Mouse (Mus musculus) ES-E14 (cell line): ENCODE measurements at regions not wholly inside any gene's neighbourhood (a gene's known extent, or its start where the extent isn't known, plus 50 kb on each side); places are given as distances from the start of the nearest gene placed in this dataset.

Experiments
- DNase-seq: peaks from one replicate; pipeline ENCODE4 v3.0.0-alpha.2; 2013; ENCODE audit warnings: low read depth, low spot score
- H3K27ac ChIP-seq: 2 replicates; pipeline ENCODE4 v1.5.1; 2012; ENCODE audit warnings: low read depth, mild to moderate bottlenecking, low read length, moderate library complexity, mixed read lengths; ENCODE audit not compliant: poor library complexity, insufficient read depth, severe bottlenecking
- H3K36me3 ChIP-seq: 2 replicates; pipeline ENCODE4 v1.6.1; 2012; ENCODE audit warnings: mild to moderate bottlenecking, low read length, moderate library complexity, mixed read lengths; ENCODE audit not compliant: control insufficient read depth, poor library complexity, insufficient read depth, severe bottlenecking
- H3K4me1 ChIP-seq, 2 experiments: fragments of 150-350 bp in 1 of 2; sonication (generic) in 1 of 2; 2 replicates each; pipeline ENCODE4 v1.6.1; 2012; ENCODE audit warnings: low read length in 2 of 2, mild to moderate bottlenecking in 1 of 2, mixed read lengths in 1 of 2; ENCODE audit not compliant: control insufficient read depth in 2 of 2, insufficient read depth in 2 of 2, poor library complexity in 1 of 2
- H3K4me3 ChIP-seq, 2 experiments: fragments of 150-350 bp in 1 of 2; sonication (generic) in 1 of 2; 2 replicates each; pipeline ENCODE4 v1.5.1; 2012; ENCODE audit warnings: low read length in 2 of 2, low read depth in 1 of 2, mild to moderate bottlenecking in 1 of 2, mixed read lengths in 1 of 2; ENCODE audit not compliant: insufficient read depth in 1 of 2, poor library complexity in 1 of 2, severe bottlenecking in 1 of 2
- H3K9ac ChIP-seq: 2 replicates; pipeline ENCODE4 v1.6.1; 2012; ENCODE audit warnings: low read depth, mild to moderate bottlenecking, low read length, mixed read lengths; ENCODE audit not compliant: poor library complexity, insufficient read depth, severe bottlenecking
- H3K9me3 ChIP-seq: fragments of 150-350 bp; sonication (generic); 2 replicates; pipeline ENCODE4 v1.6.1; 2012; ENCODE audit warnings: low read depth, mild to moderate bottlenecking, low read length; ENCODE audit not compliant: control insufficient read depth, insufficient read depth
- CHD2 ChIP-seq: IDR thresholded peaks from 2 replicates; pipeline ENCODE4 v1.6.1; 2014; ENCODE audit warnings: mild to moderate bottlenecking, low read depth, low read length, inconsistent platforms
- HCFC1 ChIP-seq: IDR thresholded peaks from 2 replicates; pipeline ENCODE4 v1.6.1; 2012; ENCODE audit warnings: low read length, inconsistent platforms, borderline replicate concordance; ENCODE audit not compliant: insufficient read depth
- MAFK ChIP-seq: IDR thresholded peaks from 2 replicates; pipeline ENCODE4 v1.6.1; 2014; ENCODE audit warnings: mild to moderate bottlenecking, low read depth, low read length, inconsistent platforms; ENCODE audit not compliant: insufficient read depth
- ZC3H11A ChIP-seq: IDR thresholded peaks from 2 replicates; pipeline ENCODE4 v1.6.1; 2012; ENCODE audit warnings: low read depth, mild to moderate bottlenecking, inconsistent platforms, low read length, borderline replicate concordance
- ZNF384 ChIP-seq: IDR thresholded peaks from 2 replicates; pipeline ENCODE4 v1.6.1; 2012; ENCODE audit warnings: low read depth, low read length, inconsistent platforms
- in situ Hi-C, 2 experiments: fragments of 600-800 bp; cut with MboI; formaldehyde crosslinking; loops; one replicate each; pipeline ENCODE4 v1.15.1; 2025; ENCODE audit warnings: low sequenced_read_pairs in 2 of 2, inconsistent platforms in 1 of 2; ENCODE audit not compliant: unreplicated experiment in 2 of 2

GRCm38 (mm10) chr11:24338111-24338510 lies 260.3 kb downstream of the Bcl11a start:
- no peak overlapping the region for H3K9ac ChIP-seq
- no peak overlapping the region for H3K4me3 ChIP-seq
- no peaks in the 10 kb centered on the region for H3K4me1 ChIP-seq
- DNase-seq, result no peak
- no peak for TF ChIP-seq ZNF384
- TF ChIP-seq CHD2, result no peak
- no peak for TF ChIP-seq MAFK
- TF ChIP-seq HCFC1, result no peak
- TF ChIP-seq ZC3H11A, result no peak
- H3K36me3 ChIP-seq, result no peaks in the 10 kb centered on the region
- no peak overlapping the region for H3K27ac ChIP-seq
- in situ Hi-C loops, result no loop called here
- H3K9me3 ChIP-seq, result no peaks in the 10 kb centered on the region

GRCm38 (mm10) chr11:24339061-24339460 lies 261.2 kb downstream of the Bcl11a start:
- no peak overlapping the region for H3K27ac ChIP-seq
- TF ChIP-seq CHD2 (no peak), ZNF384 (no peak), ZC3H11A (no peak), MAFK (no peak)
- in situ Hi-C loops, result no loop called here
- no peak overlapping the region for H3K9ac ChIP-seq
- no peak for DNase-seq
- no peaks in the 10 kb centered on the region for H3K9me3 ChIP-seq
- H3K4me3 ChIP-seq, result no peak overlapping the region
- H3K4me1 ChIP-seq, result no peaks in the 10 kb centered on the region
- no peaks in the 10 kb centered on the region for H3K36me3 ChIP-seq

- in situ Hi-C loops, result no loop called here
- no peak for TF ChIP-seq HCFC1
- no peak for TF ChIP-seq CHD2
- no peak for TF ChIP-seq MAFK
- TF ChIP-seq ZC3H11A, result no peak
- no peak for TF ChIP-seq ZNF384
- Histone ChIP-seq H3K4me1 (no peaks in the 10 kb centered on the region), H3K36me3 (no peaks in the 10 kb centered on the region), H3K9me3 (no peaks in the 10 kb centered on the region), H3K27ac (no peak overlapping the region), H3K9ac (no peak overlapping the region), H3K4me3 (no peak overlapping the region)
- DNase-seq, result no peak
These were observed 262.8 kb downstream of the Bcl11a start for GRCm38 (mm10) chr11:24340677-24341076.

GRCm38 (mm10) chr11:24341650-24342049 lies 263.8 kb downstream of the Bcl11a start:
- DNase-seq, result no peak
- no peak overlapping the region for H3K4me3 ChIP-seq
- TF ChIP-seq HCFC1 (no peak), ZNF384 (peak; percentile 43; the same call in 1 of the 2 replicates)
- no peaks in the 10 kb centered on the region for H3K9me3 ChIP-seq
- H3K27ac ChIP-seq, result no peak overlapping the region
- in situ Hi-C loops, result no loop called here
- H3K36me3 ChIP-seq, result no peaks in the 10 kb centered on the region
- no peaks in the 10 kb centered on the region for H3K4me1 ChIP-seq
- H3K9ac ChIP-seq, result no peak overlapping the region

GRCm38 (mm10) chr11:24342176-24342575 lies 264.3 kb downstream of the Bcl11a start:
- no peak overlapping the region for H3K27ac ChIP-seq
- in situ Hi-C loops, result no loop called here
- H3K4me3 ChIP-seq, result no peak overlapping the region
- no peak overlapping the region for H3K9ac ChIP-seq
- H3K36me3 ChIP-seq, result no peaks in the 10 kb centered on the region
- no peaks in the 10 kb centered on the region for H3K4me1 ChIP-seq
- TF ChIP-seq MAFK, result no peak
- TF ChIP-seq ZC3H11A, result no peak
- TF ChIP-seq ZNF384, result no peak
- TF ChIP-seq HCFC1, result no peak
- TF ChIP-seq CHD2, result no peak
- no peak for DNase-seq
- no peaks in the 10 kb centered on the region for H3K9me3 ChIP-seq
